In genomic region chr3:54908878-54909277, GRCm38 (mm10) we compare ENCODE assay signal across 27 mouse cellular contexts. TPM values are rescaled to one million over a fixed set of nuclear protein-coding genes. Genes with fewer than 3 reads are reported as not detected.
A peak's percentile ranks its signal among the peaks of the same experiment; 100 is the strongest.
DNase-seq lines count a peak whose midpoint lies in the region; ATAC-seq and TF ChIP-seq lines count a peak whose summit lies in the region.
"Had no signal": no experiment of that assay in that cellular context is flagged by ENCODE, and none has a peak within 500 bp of the region (broad histone marks: within the 10 kb centered on the region; RNA-seq: fewer than 3 reads in every experiment).

No protein-coding gene starts in this region.

- ATAC-seq in heart, postnatal 0 days (ENCODE audit: insufficient read depth, low read depth) = no peak
- peak; percentile 64 for ATAC-seq in liver, embryonic 15.5 days (ENCODE audit: insufficient read depth)
- no peak for ATAC-seq in liver, embryonic 11.5 days (replicated peaks; ENCODE audit: low FRiP score)
- peak; percentile 53; the same call in 1 of the 2 replicates for ATAC-seq in liver, postnatal 0 days
- ATAC-seq: forebrain, embryonic 14.5 days had no signal

- 32% methylated on average over 1 of the region's 1 CpGs for WGBS in heart, postnatal 0 days
- 24% methylated on average over 1 of the region's 1 CpGs for WGBS in liver, adult 2 months
- WGBS in liver, embryonic 15.5 days (ENCODE audit: insufficient replicate concordance) = 38% methylated on average over 1 of the region's 1 CpGs
- WGBS in liver, embryonic 11.5 days = 80% methylated on average over 1 of the region's 1 CpGs
- 63% methylated on average over 1 of the region's 1 CpGs for WGBS in liver, postnatal 0 days (ENCODE audit: insufficient replicate concordance)
- WGBS in midbrain, embryonic 10.5 days = 94% methylated on average over 1 of the region's 1 CpGs

- TF ChIP-seq EP300 in heart, postnatal 0 days (IDR thresholded peaks at IDR 0.05; ENCODE audit: low read depth) = no peak
- TF ChIP-seq EP300 in liver, postnatal 0 days (IDR thresholded peaks at IDR 0.05; ENCODE audit: low read depth) = no peak

- no peak overlapping the region for H3K27ac ChIP-seq in heart, postnatal 0 days (ENCODE audit: low read depth)
- no peak overlapping the region for H3K27ac ChIP-seq in liver, adult 2 months (replicated peaks; ENCODE audit: insufficient read depth, low read depth, low read length)
- H3K27ac ChIP-seq in liver, embryonic 15.5 days (replicated peaks) = no peak overlapping the region
- no peak overlapping the region for H3K27ac ChIP-seq in liver, embryonic 11.5 days (ENCODE audit: low read depth, low read length)
- H3K27ac ChIP-seq in liver, postnatal 0 days (ENCODE audit: low read depth) = no peak overlapping the region
- no peak overlapping the region for H3K27ac ChIP-seq in midbrain, embryonic 10.5 days (replicated peaks)
- H3K27ac ChIP-seq: embryonic facial prominence, embryonic 13.5 days; embryonic facial prominence, embryonic 15.5 days; forebrain, embryonic 10.5 days; forebrain, embryonic 12.5 days had no signal

- H3K4me1 ChIP-seq in heart, postnatal 0 days (ENCODE audit: control insufficient read depth, insufficient read depth) = peaks cover 6% of the 10 kb centered on the region; the same call in 1 of the 2 replicates
- no peaks in the 10 kb centered on the region for H3K4me1 ChIP-seq in liver, adult 2 months (ENCODE audit: control insufficient read depth, insufficient read depth, low read length)
- H3K4me1 ChIP-seq in liver, embryonic 15.5 days (replicated peaks) = no peaks in the 10 kb centered on the region
- H3K4me1 ChIP-seq in liver, embryonic 11.5 days (replicated peaks; ENCODE audit: control insufficient read depth, insufficient read depth, low read length) = no peaks in the 10 kb centered on the region
- no peaks in the 10 kb centered on the region for H3K4me1 ChIP-seq in liver, postnatal 0 days (ENCODE audit: insufficient read depth)
- no peaks in the 10 kb centered on the region for H3K4me1 ChIP-seq in midbrain, embryonic 10.5 days
- H3K4me1 ChIP-seq: embryonic facial prominence, embryonic 13.5 days; embryonic facial prominence, embryonic 15.5 days; forebrain, embryonic 10.5 days; forebrain, embryonic 12.5 days had no signal

- intact Hi-C loops in heart, postnatal 36 days (cut with DNase I) = no loop called here

- no peaks in the 10 kb centered on the region for H3K36me3 ChIP-seq in heart, postnatal 0 days (replicated peaks; ENCODE audit: control insufficient read depth, insufficient read depth, low read length)
- H3K36me3 ChIP-seq in liver, adult 2 months (ENCODE audit: control insufficient read depth, insufficient read depth, low read length) = no peaks in the 10 kb centered on the region
- no peaks in the 10 kb centered on the region for H3K36me3 ChIP-seq in liver, embryonic 15.5 days (replicated peaks)
- H3K36me3 ChIP-seq in liver, embryonic 11.5 days (ENCODE audit: control insufficient read depth, insufficient read depth, low read length) = no peaks in the 10 kb centered on the region
- H3K36me3 ChIP-seq in liver, postnatal 0 days (replicated peaks; ENCODE audit: insufficient read depth, low read length) = no peaks in the 10 kb centered on the region
- no peaks in the 10 kb centered on the region for H3K36me3 ChIP-seq in midbrain, embryonic 10.5 days
- H3K36me3 ChIP-seq: embryonic facial prominence, embryonic 13.5 days; embryonic facial prominence, embryonic 15.5 days; forebrain, embryonic 10.5 days; forebrain, embryonic 12.5 days had no signal

- no peak overlapping the region for H3K9ac ChIP-seq in heart, postnatal 0 days (replicated peaks; ENCODE audit: low read depth, low read length)
- no peak overlapping the region for H3K9ac ChIP-seq in liver, adult 2 months (ENCODE audit: low read depth, low read length)
- no peak overlapping the region for H3K9ac ChIP-seq in liver, embryonic 15.5 days
- H3K9ac ChIP-seq in liver, embryonic 11.5 days (ENCODE audit: low read depth, low read length) = no peak overlapping the region
- no peak overlapping the region for H3K9ac ChIP-seq in liver, postnatal 0 days (replicated peaks)
- H3K9ac ChIP-seq: embryonic facial prominence, embryonic 13.5 days; embryonic facial prominence, embryonic 15.5 days; forebrain, embryonic 12.5 days had no signal

- TF ChIP-seq POLR2A in liver, adult 2 months (IDR thresholded peaks at IDR 0.05; ENCODE audit: extremely low read depth, insufficient read depth, low read length) = no peak

- H3K4me2 ChIP-seq in heart, postnatal 0 days (ENCODE audit: low read depth, low read length) = peak overlapping the region; percentile 18; the same call in 1 of the 2 replicates
- H3K4me2 ChIP-seq in liver, embryonic 15.5 days = no peak overlapping the region
- H3K4me2 ChIP-seq in liver, embryonic 11.5 days = no peak overlapping the region
- no peak overlapping the region for H3K4me2 ChIP-seq in liver, postnatal 0 days (ENCODE audit: low read depth, low read length)
- H3K4me2 ChIP-seq: embryonic facial prominence, embryonic 13.5 days; embryonic facial prominence, embryonic 15.5 days; forebrain, embryonic 12.5 days had no signal

- TF ChIP-seq CTCF in heart, postnatal 0 days (IDR thresholded peaks at IDR 0.05; ENCODE audit: low read depth) = no peak
- TF ChIP-seq CTCF in liver, adult 2 months (IDR thresholded peaks at IDR 0.05; ENCODE audit: low read depth, low read length) = no peak
- no peak for TF ChIP-seq CTCF in liver, postnatal 0 days (IDR thresholded peaks at IDR 0.05; ENCODE audit: low read depth)

- H3K27me3 ChIP-seq in heart, postnatal 0 days (ENCODE audit: control insufficient read depth, insufficient read depth, low read length) = no peaks in the 10 kb centered on the region
- H3K27me3 ChIP-seq in liver, adult 2 months (ENCODE audit: control insufficient read depth, insufficient read depth, low read length) = no peaks in the 10 kb centered on the region
- no peaks in the 10 kb centered on the region for H3K27me3 ChIP-seq in liver, embryonic 15.5 days
- no peaks in the 10 kb centered on the region for H3K27me3 ChIP-seq in liver, embryonic 11.5 days (replicated peaks; ENCODE audit: control insufficient read depth, insufficient read depth, low read length)
- H3K27me3 ChIP-seq in liver, postnatal 0 days (ENCODE audit: insufficient read depth, low read length) = no peaks in the 10 kb centered on the region
- peaks cover 13% of the 10 kb centered on the region for H3K27me3 ChIP-seq in midbrain, embryonic 10.5 days (ENCODE audit: low read depth, poor library complexity, severe bottlenecking)

- no peak overlapping the region for H3K4me3 ChIP-seq in heart, postnatal 0 days (ENCODE audit: low read depth, low read length)
- H3K4me3 ChIP-seq in liver, adult 2 months (ENCODE audit: insufficient read depth, low read depth, low read length) = no peak overlapping the region
- H3K4me3 ChIP-seq in liver, embryonic 15.5 days (replicated peaks) = no peak overlapping the region
- H3K4me3 ChIP-seq in liver, embryonic 11.5 days (ENCODE audit: low read depth, low read length) = no peak overlapping the region
- H3K4me3 ChIP-seq in liver, postnatal 0 days (ENCODE audit: low read depth, low read length) = no peak overlapping the region
- no peak overlapping the region for H3K4me3 ChIP-seq in midbrain, embryonic 10.5 days
- H3K4me3 ChIP-seq: embryonic facial prominence, embryonic 13.5 days; embryonic facial prominence, embryonic 15.5 days; erythroblast, embryonic 14.5 days; forebrain, embryonic 10.5 days; forebrain, embryonic 12.5 days had no signal

- peak; percentile 12 for DNase-seq in heart, postnatal 0 days (ENCODE audit: low spot score)
- DNase-seq in heart, postnatal 36 days = no peak
- peak; percentile 23 for DNase-seq in liver, adult 2 months (ENCODE audit: extremely low read depth, low read depth, low spot score)
- no peak for DNase-seq in liver
- DNase-seq in liver, embryonic 11.5 days (ENCODE audit: low spot score) = no peak
- no peak for DNase-seq in liver, postnatal 0 days
- DNase-seq in midbrain, embryonic 10.5 days (ENCODE audit: low spot score) = no peak
- DNase-seq: adrenal gland, adult 2 months; adrenal gland, postnatal 10 days; adrenal gland, postnatal 25 days; cerebellum, adult 11 months; cerebellum, adult 18-20 months; cerebellum, adult 8-10 months; cerebellum, adult 9-11 months; cerebellum, postnatal 14 days; cerebellum, postnatal 36 days; embryo, embryonic 11 days had no signal

- no peaks in the 10 kb centered on the region for H3K9me3 ChIP-seq in heart, postnatal 0 days (replicated peaks; ENCODE audit: control insufficient read depth, low read length)
- no peaks in the 10 kb centered on the region for H3K9me3 ChIP-seq in liver, embryonic 15.5 days (replicated peaks)
- H3K9me3 ChIP-seq in liver, embryonic 11.5 days (ENCODE audit: control insufficient read depth, low read length) = no peaks in the 10 kb centered on the region
- H3K9me3 ChIP-seq in liver, postnatal 0 days (ENCODE audit: low read length) = no peaks in the 10 kb centered on the region
- H3K9me3 ChIP-seq in midbrain, embryonic 10.5 days (replicated peaks) = no peaks in the 10 kb centered on the region
- H3K9me3 ChIP-seq: embryonic facial prominence, embryonic 13.5 days; embryonic facial prominence, embryonic 15.5 days; forebrain, embryonic 10.5 days; forebrain, embryonic 12.5 days had no signal

- H3K79me2 ChIP-seq in liver, adult 2 months (ENCODE audit: control insufficient read depth, insufficient read depth, low read length) = no peaks in the 10 kb centered on the region

RNA-seq across cellular contexts. Expression of gene Sertm1, which starts 6.8 kb away (rescaled TPM):
- 0.38 and 1.7 TPM in 2 replicates for total RNA-seq in heart, postnatal 0 days (2014; rRNA removed; ENCODE audit: low replicate concordance)
- 0.04 and 0.11 TPM in 2 replicates for polyA plus RNA-seq in heart, postnatal 0 days (2015; fragmentation: Nextera tagmentation; extraction: Ambion mirVana)
- under 1 TPM; 0.14 to 0.17 TPM for total RNA-seq in heart, postnatal 36 days (2021)
- total RNA-seq in liver, adult 2 months (2014; rRNA removed) = not detected in 2 replicates
- not detected in 2 replicates for polyA plus RNA-seq in liver, adult 2 months (2012; rRNA removed)
- polyA plus RNA-seq in liver, embryonic 15.5 days (2015; fragmentation: Nextera tagmentation; extraction: Ambion mirVana) = 0.23 and 0.41 TPM in 2 replicates
- polyA plus RNA-seq in liver, embryonic 11.5 days (2014; fragmentation: Nextera tagmentation; extraction: Ambion mirVana) = 0.77 and 0.82 TPM in 2 replicates
- 0.11 and 0.16 TPM in 2 replicates for polyA plus RNA-seq in liver, postnatal 0 days (2015; fragmentation: Nextera tagmentation; extraction: Ambion mirVana)
- 0.16 and 0.38 TPM in 2 replicates for polyA plus RNA-seq in midbrain, embryonic 10.5 days (2016; fragmentation: Nextera tagmentation; extraction: Ambion mirVana)
- total RNA-seq: adrenal gland, adult 2 months; adrenal gland, postnatal 10 days; adrenal gland, postnatal 25 days; common myeloid progenitor, adult 5-6 weeks; MEL had no signal
- polyA plus RNA-seq: adrenal gland, adult 2 months; C2C12; erythroblast, embryonic 14.5 days had no signal

Comparison
In these comparisons a context has a peak if more than half of its experiments do, and no peak if none do; other contexts are left out.
1. ATAC-seq: peak in liver, embryonic 15.5 days (single experiment) and liver, postnatal 0 days (single experiment); none in heart, postnatal 0 days (single experiment) and liver, embryonic 11.5 days (single experiment).
2. DNase-seq: peak in heart, postnatal 0 days (single experiment) and liver, adult 2 months (single experiment); none in heart, postnatal 36 days (0 of 2), liver (single experiment), liver, embryonic 11.5 days (single experiment), liver, postnatal 0 days (single experiment) and midbrain, embryonic 10.5 days (single experiment).